Mouse (Mus musculus) forebrain, postnatal 0 days (tissue): ENCODE results near the gene Galnt12. TPM values are rescaled to one million over a fixed set of nuclear protein-coding genes. Genes with fewer than 3 reads are reported as not detected.
A peak's percentile ranks its signal among the peaks of the same experiment; 100 is the strongest.

Experiments
- ATAC-seq: fragments of 200-750 bp; cut with Nextera tagmentation; 2 replicates; pipeline ENCODE4 v1.8.0; 2017; ENCODE audit warnings: mild to moderate bottlenecking, moderate library complexity
- DNase-seq: peaks from one replicate; pipeline ENCODE4 v3.0.0-alpha.2; 2015
- H3K27ac ChIP-seq: fragments of 300-500 bp; sonication (generic); 2 replicates; pipeline ENCODE4 v1.5.1; 2014; ENCODE audit warnings: low read depth, mild to moderate bottlenecking, antibody characterized with exemption, low read length, moderate library complexity, mixed read lengths
- H3K27me3 ChIP-seq: fragments of 300-500 bp; sonication (generic); 2 replicates; pipeline ENCODE4 v1.6.1; 2014; ENCODE audit warnings: mild to moderate bottlenecking, low read length, mixed read lengths; ENCODE audit not compliant: insufficient read depth
- H3K36me3 ChIP-seq: fragments of 300-500 bp; sonication (generic); 2 replicates; pipeline ENCODE4 v1.6.1; 2014; ENCODE audit warnings: mild to moderate bottlenecking, moderate library complexity; ENCODE audit not compliant: insufficient read depth
- H3K4me1 ChIP-seq: fragments of 300-500 bp; sonication (generic); 2 replicates; pipeline ENCODE4 v1.6.1; 2014; ENCODE audit warnings: antibody characterized with exemption; ENCODE audit not compliant: insufficient read depth
- H3K4me2 ChIP-seq: fragments of 300-500 bp; sonication (generic); 2 replicates; pipeline ENCODE4 v1.6.1; 2014; ENCODE audit warnings: low read depth, mild to moderate bottlenecking, moderate library complexity
- H3K4me3 ChIP-seq: fragments of 300-500 bp; sonication (generic); 2 replicates; pipeline ENCODE4 v1.5.1; 2014; ENCODE audit warnings: low read depth, low read length, mixed read lengths
- H3K9ac ChIP-seq: fragments of 300-500 bp; sonication (generic); 2 replicates; pipeline ENCODE4 v1.6.1; 2014; ENCODE audit warnings: mild to moderate bottlenecking
- H3K9me3 ChIP-seq: fragments of 300-500 bp; sonication (generic); 2 replicates; pipeline ENCODE4 v1.6.1; 2016; ENCODE audit warnings: low read length
- CTCF ChIP-seq: sonication (generic); IDR thresholded peaks from 2 replicates; pipeline ENCODE4 v1.5.1; 2016; ENCODE audit warnings: antibody characterized with exemption, control low read depth, low read depth
- WGBS: fragments of 180-500 bp; shearing (Covaris S2); extraction: QIAGEN DNeasy Blood & Tissue Kit; methylation state at CpG from one replicate; pipeline ENCODE4 v1.1.7; 2014; 5-methylcytosine and 5-hydroxymethylcytosine counted together
- polyA plus RNA-seq: library from polyadenylated mRNA; unstranded; fragments of >200 nt; fragmentation: Nextera tagmentation; extraction: Ambion mirVana; gene quantifications from 2 replicates; pipeline ENCODE4 v1.2.1, GENCODE M21; 2015
- total RNA-seq: library from RNA; depleted of rRNA; stranded (reverse); fragments of >200 nt; gene quantifications from 2 replicates; pipeline ENCODE4 v1.2.3, GENCODE M21; 2014

The Galnt12 gene
- total and polyA plus RNA-seq, 2 experiments from 2014 or later: 1.2 to 1.4 TPM

DNA sequence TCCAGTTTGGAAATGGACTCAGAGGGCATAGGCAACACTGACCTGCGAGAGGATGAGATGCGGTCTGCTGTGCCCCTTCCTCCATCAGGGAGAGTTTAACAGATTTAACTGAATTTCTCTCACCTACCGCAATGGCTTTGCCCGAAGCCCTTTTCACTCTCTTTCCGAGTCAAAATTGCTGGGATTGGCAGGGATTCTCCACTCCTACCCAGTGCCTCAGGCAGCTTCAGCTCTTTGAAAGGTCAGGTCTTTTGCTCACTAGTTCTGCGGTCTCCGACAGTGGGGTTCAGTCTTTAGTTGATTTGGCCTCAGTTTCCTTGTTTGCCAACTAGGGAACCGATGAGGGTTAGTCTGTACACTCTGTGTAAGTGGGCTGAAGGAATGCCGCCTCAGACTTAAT, 1.5 kb downstream of the Galnt12 start:
- no peaks in the 10 kb centered on the region for H3K9me3 ChIP-seq
- H3K9ac ChIP-seq: no peak overlapping the region
- 0 out of 2 replicates have a peak, but pooled peaks cover 8% of the 10 kb centered on the region for H3K27me3 ChIP-seq
- H3K36me3 ChIP-seq: no peaks in the 10 kb centered on the region
- no peak overlapping the region for H3K4me3 ChIP-seq
- peak overlapping the region; percentile 98; the same call in 1 of the 2 replicates for H3K4me2 ChIP-seq
- DNase-seq (no peak), ATAC-seq (no peak)
- H3K4me1 ChIP-seq: no peaks in the 10 kb centered on the region
- 29% methylated on average over 9 of the region's 9 CpGs for WGBS
- no peak overlapping the region for H3K27ac ChIP-seq
- TF ChIP-seq CTCF: no peak

DNA sequence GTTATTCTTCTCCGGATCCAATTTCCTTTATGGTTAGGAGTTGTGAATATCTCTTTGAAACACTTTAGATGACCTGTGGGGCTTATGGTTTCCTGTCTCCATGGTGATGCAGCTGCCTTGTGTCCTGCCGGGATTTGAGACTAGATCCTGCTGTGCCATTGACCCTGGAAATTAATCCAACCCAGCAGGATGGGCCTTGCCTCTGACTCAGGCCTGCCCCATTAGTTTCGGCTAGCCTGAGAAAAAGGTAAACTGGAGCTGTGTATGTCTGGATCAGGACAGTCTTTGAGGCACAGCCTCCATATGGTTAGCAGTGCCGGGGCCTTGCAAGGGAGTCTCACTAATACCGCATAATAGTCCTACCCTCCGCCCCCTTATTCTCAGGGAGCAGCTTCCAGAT, 1.9 kb downstream of the Galnt12 start:
- H3K4me3 ChIP-seq: no peak overlapping the region
- WGBS: 33% methylated on average over 6 of the region's 6 CpGs
- 0 out of 2 replicates have a peak, but pooled peaks cover 8% of the 10 kb centered on the region for H3K27me3 ChIP-seq
- no peak overlapping the region for H3K27ac ChIP-seq
- no peaks in the 10 kb centered on the region for H3K36me3 ChIP-seq
- DNase-seq (no peak), ATAC-seq (no peak)
- no peak overlapping the region for H3K4me2 ChIP-seq
- TF ChIP-seq CTCF: no peak
- H3K9me3 ChIP-seq: no peaks in the 10 kb centered on the region
- no peaks in the 10 kb centered on the region for H3K4me1 ChIP-seq
- H3K9ac ChIP-seq: no peak overlapping the region

DNA sequence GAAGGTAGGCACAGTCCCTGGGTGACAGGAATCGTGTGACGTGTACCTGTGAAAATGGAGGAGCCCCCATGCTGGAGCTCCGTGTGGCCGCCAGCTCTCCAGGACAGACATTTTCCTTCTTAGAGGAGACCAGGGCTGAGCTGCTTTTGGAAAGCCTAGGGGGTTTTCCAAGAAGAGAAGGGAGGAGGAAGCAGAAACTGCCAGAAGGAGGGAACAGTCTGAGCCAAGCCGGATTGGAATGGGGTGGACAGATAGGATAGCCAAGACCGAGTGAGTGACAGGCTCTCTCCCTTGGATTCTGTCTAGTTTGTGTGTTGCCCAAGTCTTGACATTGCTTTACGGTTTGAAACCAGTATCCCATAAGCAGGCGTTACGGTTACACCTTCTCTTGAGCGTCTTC, 11.9 kb downstream of the Galnt12 start:
- no peak overlapping the region for H3K4me3 ChIP-seq
- no peak for TF ChIP-seq CTCF
- no peaks in the 10 kb centered on the region for H3K4me1 ChIP-seq
- H3K36me3 ChIP-seq: no peaks in the 10 kb centered on the region
- no peak for ATAC-seq
- 92% methylated on average over 10 of the region's 10 CpGs for WGBS
- H3K4me2 ChIP-seq: no peak overlapping the region
- H3K27ac ChIP-seq: no peak overlapping the region
- no peak for DNase-seq
- H3K27me3 ChIP-seq: no peaks in the 10 kb centered on the region
- H3K9ac ChIP-seq: no peak overlapping the region
- no peaks in the 10 kb centered on the region for H3K9me3 ChIP-seq

DNA sequence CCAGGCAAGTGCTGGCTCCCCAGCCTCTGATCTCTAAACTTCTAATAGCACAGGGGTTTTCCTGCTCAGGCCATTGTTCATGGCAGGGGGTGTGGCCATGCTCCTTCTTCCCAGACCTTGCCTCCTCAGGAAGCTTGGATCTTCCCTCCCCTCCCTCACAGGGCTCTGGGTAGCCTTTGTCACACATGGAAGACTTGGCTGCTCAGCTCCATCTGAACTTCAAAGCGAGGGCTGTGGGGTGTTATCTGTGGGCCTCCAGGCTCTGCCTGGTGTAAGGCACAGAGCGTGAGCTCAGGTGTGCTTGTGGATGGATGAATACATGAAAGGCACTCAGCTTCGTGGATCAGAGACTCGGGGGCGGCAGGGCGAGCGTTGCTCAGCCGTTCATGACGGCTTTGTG, 20.2 kb downstream of the Galnt12 start:
- Histone ChIP-seq H3K4me1 (no peaks in the 10 kb centered on the region), H3K9ac (peak overlapping the region; percentile 31; the same call in 1 of the 2 replicates), H3K4me2 (no peak overlapping the region), H3K9me3 (no peaks in the 10 kb centered on the region), H3K4me3 (no peak overlapping the region), H3K27ac (peak overlapping the region; percentile 72), H3K36me3 (no peaks in the 10 kb centered on the region), H3K27me3 (no peaks in the 10 kb centered on the region)
- DNase-seq: peak; percentile 43
- no peak for TF ChIP-seq CTCF
- peak; percentile 38 for ATAC-seq
- 55% methylated on average over 9 of the region's 9 CpGs for WGBS

DNA sequence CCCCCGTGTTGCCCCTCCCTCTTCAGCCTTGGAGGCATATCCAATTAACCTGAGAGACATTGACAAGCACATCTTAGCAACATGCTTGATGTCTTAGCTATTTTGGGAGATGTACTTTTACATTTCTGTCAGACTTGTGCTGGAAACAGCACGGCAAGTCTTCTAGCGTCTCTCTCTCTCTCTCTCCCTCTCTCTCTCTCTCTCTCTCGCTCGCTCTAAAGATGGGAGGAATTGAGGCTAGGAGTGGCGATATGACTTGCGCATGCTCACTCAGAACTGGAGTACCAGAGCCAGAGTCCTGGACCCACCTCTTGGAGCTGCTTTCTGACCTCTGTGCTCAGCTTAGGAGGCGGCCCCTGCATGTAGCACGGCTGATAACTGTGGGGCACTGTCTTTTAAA, 20.9 kb downstream of the Galnt12 start:
- no peaks in the 10 kb centered on the region for H3K36me3 ChIP-seq
- H3K4me3 ChIP-seq: no peak overlapping the region
- no peak for TF ChIP-seq CTCF
- 53% methylated on average over 9 of the region's 9 CpGs for WGBS
- no peak overlapping the region for H3K4me2 ChIP-seq
- H3K27ac ChIP-seq: peak overlapping the region; percentile 72
- no peaks in the 10 kb centered on the region for H3K9me3 ChIP-seq
- ATAC-seq (peak; percentile 87), DNase-seq (peak; percentile 63)
- no peaks in the 10 kb centered on the region for H3K4me1 ChIP-seq
- H3K27me3 ChIP-seq: no peaks in the 10 kb centered on the region
- H3K9ac ChIP-seq: no peak overlapping the region

DNA sequence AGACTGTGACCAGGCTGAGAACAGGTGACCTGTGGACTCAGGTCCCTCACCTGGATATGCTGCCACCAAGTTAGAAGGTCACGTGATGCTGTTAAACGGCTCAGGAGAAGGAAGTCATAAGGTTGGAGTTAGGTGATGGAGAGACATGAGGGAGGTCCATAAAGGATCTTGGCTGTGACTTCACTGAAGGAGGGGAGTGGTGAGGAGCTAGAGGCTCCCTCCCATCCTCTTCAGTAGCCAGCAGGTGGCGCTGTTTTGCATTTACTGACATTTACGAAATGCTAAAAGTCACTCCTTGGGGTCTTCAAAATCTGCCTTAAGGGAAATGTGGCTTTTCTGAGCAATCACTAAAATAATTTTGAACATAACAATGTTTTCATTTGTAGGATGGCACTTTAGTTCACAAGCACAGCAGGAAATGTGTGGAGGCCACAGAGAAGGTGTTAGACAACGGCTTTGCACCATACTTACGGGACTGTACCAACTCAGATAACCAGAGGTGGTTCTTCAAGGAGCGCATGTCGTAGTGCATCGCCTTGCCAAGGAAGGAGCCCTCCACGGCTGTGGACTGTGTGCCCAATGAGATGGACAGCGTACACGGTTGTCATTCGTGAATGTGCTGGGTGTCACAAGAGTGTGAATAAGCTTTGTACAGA, 30.5 kb downstream of the Galnt12 start:
- TF ChIP-seq CTCF: peak; percentile 89
- no peak overlapping the region for H3K4me3 ChIP-seq
- WGBS: 61% methylated on average over 13 of the region's 13 CpGs
- no peak overlapping the region for H3K9ac ChIP-seq
- H3K27me3 ChIP-seq: no peaks in the 10 kb centered on the region
- no peaks in the 10 kb centered on the region for H3K4me1 ChIP-seq
- H3K27ac ChIP-seq: no peak overlapping the region
- ATAC-seq (peak; percentile 83), DNase-seq (peak; percentile 85)
- H3K4me2 ChIP-seq: no peak overlapping the region
- no peaks in the 10 kb centered on the region for H3K9me3 ChIP-seq
- H3K36me3 ChIP-seq: no peaks in the 10 kb centered on the region

DNA sequence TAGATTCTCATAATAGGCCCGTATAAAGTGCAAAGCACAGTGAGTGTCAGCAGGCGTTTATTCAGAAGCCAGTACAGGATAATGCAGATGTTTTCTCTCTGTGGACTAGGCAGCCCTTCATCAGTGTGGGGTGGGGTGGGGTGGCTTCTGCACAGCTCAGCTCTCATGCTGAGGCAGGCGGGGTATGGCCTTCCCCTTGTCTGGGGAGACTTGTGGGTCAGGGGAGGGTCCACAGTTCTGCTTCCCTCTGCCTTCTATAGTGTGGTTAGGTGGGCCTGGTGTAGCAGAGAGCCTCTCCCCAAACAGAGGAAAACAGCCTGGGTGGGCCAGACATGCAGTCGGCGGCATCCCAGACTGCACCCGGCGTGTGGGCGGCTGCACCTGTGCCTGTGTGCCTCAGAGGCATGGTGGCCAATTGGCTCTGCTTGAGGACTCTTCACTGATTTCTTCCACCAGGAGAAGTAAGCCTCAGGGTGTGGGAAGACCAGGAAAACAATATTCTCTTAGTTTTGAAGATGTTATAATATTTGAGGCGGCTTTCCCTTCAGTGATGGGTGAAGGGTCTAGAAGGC, 32.5 kb downstream of the Galnt12 start:
- no peak overlapping the region for H3K4me3 ChIP-seq
- no peaks in the 10 kb centered on the region for H3K4me1 ChIP-seq
- no peaks in the 10 kb centered on the region for H3K36me3 ChIP-seq
- H3K4me2 ChIP-seq: no peak overlapping the region
- ATAC-seq: no peak
- no peak for DNase-seq
- no peaks in the 10 kb centered on the region for H3K27me3 ChIP-seq
- no peaks in the 10 kb centered on the region for H3K9me3 ChIP-seq
- H3K9ac ChIP-seq: no peak overlapping the region
- no peak for TF ChIP-seq CTCF
- no peak overlapping the region for H3K27ac ChIP-seq
- 80% methylated on average over 9 of the region's 9 CpGs for WGBS
